Mouse (Mus musculus) olfactory bulb, adult 2 months (tissue): ENCODE measurements at regions not wholly inside any gene's neighbourhood (a gene's known extent, or its start where the extent isn't known, plus 50 kb on each side); places are given as distances from the start of the nearest gene placed in this dataset.

Source experiments
- CTCF ChIP-seq: fragments of 200-500 bp; IDR thresholded peaks from 2 replicates; pipeline ENCODE4 v1.5.1; 2012; ENCODE audit warnings: low read depth, mild to moderate bottlenecking, low read length, moderate library complexity; ENCODE audit not compliant: insufficient read depth
- POLR2A ChIP-seq: fragments of 200-500 bp; IDR thresholded peaks from 2 replicates; pipeline ENCODE4 v1.6.1; 2012; ENCODE audit warnings: mild to moderate bottlenecking, low read depth, low read length, moderate library complexity; ENCODE audit not compliant: insufficient read depth

DNA sequence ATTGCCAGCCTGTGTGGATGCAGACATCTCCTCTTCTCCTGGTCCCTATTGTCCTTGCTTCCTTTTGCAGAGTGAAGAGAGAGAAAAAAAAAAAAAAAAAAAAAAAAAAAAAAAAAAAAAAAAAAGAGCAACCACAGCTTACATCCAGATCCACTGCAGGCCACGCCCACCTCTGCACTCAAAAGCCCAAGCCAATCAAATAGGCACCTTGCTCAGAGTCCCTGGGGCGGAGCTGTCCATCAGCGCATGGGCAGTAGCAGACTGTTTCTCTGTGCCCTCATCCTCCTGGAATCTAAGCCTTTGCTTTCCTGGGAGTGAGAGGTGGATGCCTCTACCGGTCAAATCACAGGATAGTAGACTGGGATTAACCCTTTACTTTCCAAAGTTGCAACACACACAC, 342.2 kb downstream of the Gm9195 start:
- TF ChIP-seq CTCF, result no peak
- TF ChIP-seq POLR2A, result no peak
